Mouse (Mus musculus) layer of hippocampus, adult 18-20 months (tissue): ENCODE results near the gene Ddx5. TPM values are rescaled to one million over a fixed set of nuclear protein-coding genes. Genes with fewer than 3 reads are reported as not detected.

Experiments used
- microRNA-seq, 2 experiments: library from miRNA; unstranded; fragments of <30 nt; microRNA quantifications; one replicate each; pipeline ENCODE4 v1.2.0; 2021
- total RNA-seq, 2 experiments: library from RNA; stranded (reverse); gene quantifications; 2 replicates each; pipeline ENCODE4 v1.2.3; 2021

Ddx5 gene
- total RNA-seq, 2 experiments from 2014 or later: 768 to 775 TPM

Small RNA genes within 50 kb of the gene (microRNA-seq; reads per million reads assigned to microRNA genes)
- gene Gm25994: 0 reads per million in 2 experiments
- gene Mir3064: 13.5 to 16.0 reads per million in 2 experiments

Other genes starting within 250 kb of the Ddx5 start
- gene Tex2, start 175.8 kb downstream of the Ddx5 start, total RNA-seq: 100 to 1,000 TPM; 146 to 158 TPM
- 10 to 100 TPM; 14.3 to 15.8 TPM for gene Pecam1, start 38.6 kb downstream of the Ddx5 start, total RNA-seq
- gene Milr1, start 38.0 kb downstream of the Ddx5 start, total RNA-seq: under 1 TPM in 1 of 2 experiments, not detected in 1; 0.20 TPM
- gene Polg2, start 9.6 kb downstream of the Ddx5 start, total RNA-seq: 1 to 10 TPM; 4.0 to 4.9 TPM
- 10 to 100 TPM; 10.3 to 10.7 TPM for gene Cep95, start 67 bp upstream of the Ddx5 start, total RNA-seq
- gene Smurf2, start 131.5 kb upstream of the Ddx5 start, total RNA-seq: 10 to 100 TPM; 28.4 to 29.4 TPM
- 10 to 100 TPM; 23.3 to 23.9 TPM for gene Kpna2, start 210.4 kb upstream of the Ddx5 start, total RNA-seq
- gene 1810010H24Rik, start 236.5 kb upstream of the Ddx5 start, total RNA-seq: 1 to 10 TPM; 2.6 to 3.3 TPM